Mouse (Mus musculus) heart, postnatal 0 days (tissue): Measurements from ENCODE around the gene Tgfbr3. TPM values are rescaled to one million over a fixed set of nuclear protein-coding genes. Genes with fewer than 3 reads are reported as not detected.

Source experiments
- ATAC-seq: fragments of 200-750 bp; cut with Nextera tagmentation; 2 replicates; pipeline ENCODE4 v1.8.0; 2017; ENCODE audit warnings: low read depth, moderate number of reproducible peaks, moderate library complexity; ENCODE audit not compliant: insufficient read depth
- DNase-seq: peaks from one replicate; pipeline ENCODE4 v3.0.0-alpha.2; 2016; ENCODE audit warnings: low spot score
- H3K27ac ChIP-seq: fragments of 300-500 bp; sonication (generic); 2 replicates; pipeline ENCODE4 v1.5.1; 2014; ENCODE audit warnings: low read depth, mild to moderate bottlenecking
- H3K27me3 ChIP-seq: fragments of 300-500 bp; sonication (generic); 2 replicates; pipeline ENCODE4 v1.6.1; 2014; ENCODE audit warnings: low read length, mixed read lengths; ENCODE audit not compliant: control insufficient read depth, insufficient read depth
- H3K36me3 ChIP-seq: fragments of 300-500 bp; sonication (generic); replicated peaks from 2 replicates; pipeline ENCODE4 v1.6.1; 2014; ENCODE audit warnings: low read length, mixed read lengths; ENCODE audit not compliant: control insufficient read depth, insufficient read depth
- H3K4me1 ChIP-seq: fragments of 300-500 bp; sonication (generic); 2 replicates; pipeline ENCODE4 v1.6.1; 2014; ENCODE audit warnings: antibody characterized with exemption; ENCODE audit not compliant: control insufficient read depth, insufficient read depth
- H3K4me2 ChIP-seq: fragments of 300-500 bp; sonication (generic); 2 replicates; pipeline ENCODE4 v1.6.1; 2014; ENCODE audit warnings: low read depth, mild to moderate bottlenecking, low read length, moderate library complexity
- H3K4me3 ChIP-seq: fragments of 300-500 bp; sonication (generic); 2 replicates; pipeline ENCODE4 v1.5.1; 2014; ENCODE audit warnings: low read depth, low read length
- H3K9ac ChIP-seq: fragments of 300-500 bp; sonication (generic); replicated peaks from 2 replicates; pipeline ENCODE4 v1.6.1; 2014; ENCODE audit warnings: low read depth, low read length, mixed read lengths
- H3K9me3 ChIP-seq: fragments of 300-500 bp; sonication (generic); replicated peaks from 2 replicates; pipeline ENCODE4 v1.6.1; 2016; ENCODE audit warnings: low read length; ENCODE audit not compliant: control insufficient read depth
- CTCF ChIP-seq: IDR thresholded peaks from 2 replicates; pipeline ENCODE4 v1.5.1; 2016; ENCODE audit warnings: antibody characterized with exemption, control low read depth, low read depth
- EP300 ChIP-seq: IDR thresholded peaks from 2 replicates; pipeline ENCODE4 v1.6.1; 2016; ENCODE audit warnings: antibody characterized with exemption, low read depth
- WGBS: fragments of 180-500 bp; shearing (Covaris S2); extraction: QIAGEN DNeasy Blood & Tissue Kit; methylation state at CpG from one replicate; pipeline ENCODE4 v1.1.7; 2014; 5-methylcytosine and 5-hydroxymethylcytosine counted together
- polyA plus RNA-seq: library from polyadenylated mRNA; unstranded; fragments of >200 nt; fragmentation: Nextera tagmentation; extraction: Ambion mirVana; gene quantifications from 2 replicates; pipeline ENCODE4 v1.2.1, GENCODE M21; 2015
- total RNA-seq: library from RNA; depleted of rRNA; stranded (reverse); fragments of >200 nt; gene quantifications from 2 replicates; pipeline ENCODE4 v1.2.3, GENCODE M21; 2014; ENCODE audit warnings: low replicate concordance

The Tgfbr3 gene
- total and polyA plus RNA-seq, 2 experiments from 2014 or later: 11.8 to 60.6 TPM

DNA sequence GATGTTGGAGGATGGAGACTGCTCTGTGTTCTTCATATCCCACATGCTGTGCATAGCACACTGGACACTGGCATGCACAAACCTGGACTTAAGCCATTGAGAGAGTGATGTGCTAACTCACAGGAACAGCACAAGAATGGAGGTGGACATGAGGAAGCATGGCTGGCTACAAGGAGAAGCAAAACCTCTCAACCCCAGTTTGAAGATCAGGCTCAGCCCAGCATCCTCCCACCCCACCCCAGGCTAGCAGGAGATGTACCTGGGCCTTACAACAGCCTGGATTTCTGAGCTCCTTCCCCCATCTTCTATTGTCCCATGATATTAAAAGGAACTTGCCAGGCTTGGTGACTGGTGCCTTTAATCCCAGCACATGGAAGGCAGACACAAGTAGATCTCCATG lies 126.1 kb downstream of the Tgfbr3 start:
- Histone ChIP-seq H3K4me2 (no peak overlapping the region), H3K4me3 (no peak overlapping the region), H3K27me3 (no peaks in the 10 kb centered on the region), H3K9me3 (no peaks in the 10 kb centered on the region), H3K27ac (no peak overlapping the region), H3K36me3 (no peaks in the 10 kb centered on the region), H3K4me1 (peaks cover 29% of the 10 kb centered on the region), H3K9ac (no peak overlapping the region)
- DNase-seq (no peak), ATAC-seq (no peak)
- TF ChIP-seq EP300: no peak
- no peak for TF ChIP-seq CTCF

DNA sequence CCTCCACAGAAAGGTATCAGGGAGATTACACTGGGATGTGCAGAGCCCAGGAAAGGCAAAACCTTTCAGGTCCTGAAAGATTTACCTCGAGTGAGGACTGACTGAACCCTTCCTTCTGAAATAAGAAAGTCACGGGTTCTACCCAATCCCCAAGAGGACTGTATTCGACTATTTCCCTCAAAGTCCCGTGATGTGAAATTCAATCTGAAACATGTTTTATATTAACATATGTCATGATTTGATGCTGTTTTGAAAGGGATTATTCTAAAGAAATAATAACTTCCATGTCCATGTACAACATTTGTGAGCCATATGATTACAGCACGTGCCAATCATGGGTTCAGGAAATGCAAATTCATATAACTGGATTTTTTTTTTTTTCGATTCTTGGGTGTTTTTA lies 126.6 kb downstream of the Tgfbr3 start:
- TF ChIP-seq CTCF: no peak
- TF ChIP-seq EP300: no peak
- H3K27ac ChIP-seq: no peak overlapping the region
- H3K4me3 ChIP-seq: no peak overlapping the region
- DNase-seq: no peak
- H3K9ac ChIP-seq: no peak overlapping the region
- H3K27me3 ChIP-seq: no peaks in the 10 kb centered on the region
- 82% methylated on average over 6 of the region's 6 CpGs for WGBS
- no peak overlapping the region for H3K4me2 ChIP-seq
- H3K36me3 ChIP-seq: no peaks in the 10 kb centered on the region
- H3K9me3 ChIP-seq: no peaks in the 10 kb centered on the region
- no peak for ATAC-seq
- H3K4me1 ChIP-seq: peaks cover 27% of the 10 kb centered on the region

DNA sequence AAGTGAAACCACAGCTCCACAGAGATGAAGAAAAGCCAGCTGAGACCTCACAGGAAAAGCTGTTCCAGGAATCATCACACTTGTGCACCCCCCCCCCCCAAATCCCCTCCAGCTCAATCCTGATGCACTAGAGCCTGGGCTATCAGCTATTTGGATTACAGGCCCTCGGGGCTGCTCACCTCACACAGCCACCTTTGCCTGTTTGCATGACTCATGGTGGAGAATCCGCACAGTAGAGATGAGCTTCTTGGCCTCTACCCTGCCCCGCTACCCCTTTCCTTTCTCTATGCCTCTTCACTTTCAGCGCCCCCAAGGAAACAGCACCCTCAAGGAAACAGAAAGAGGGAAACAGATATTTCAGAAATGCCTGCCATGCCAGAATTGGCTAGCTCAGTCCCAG lies 127.1 kb downstream of the Tgfbr3 start:
- no peak for DNase-seq
- Histone ChIP-seq H3K4me1 (peaks cover 27% of the 10 kb centered on the region), H3K9me3 (no peaks in the 10 kb centered on the region), H3K4me3 (no peak overlapping the region), H3K9ac (no peak overlapping the region), H3K27me3 (no peaks in the 10 kb centered on the region), H3K36me3 (no peaks in the 10 kb centered on the region), H3K27ac (no peak overlapping the region), H3K4me2 (no peak overlapping the region)
- no peak for ATAC-seq
- no peak for TF ChIP-seq EP300
- no peak for TF ChIP-seq CTCF
- 81% methylated on average over 4 of the region's 4 CpGs for WGBS

DNA sequence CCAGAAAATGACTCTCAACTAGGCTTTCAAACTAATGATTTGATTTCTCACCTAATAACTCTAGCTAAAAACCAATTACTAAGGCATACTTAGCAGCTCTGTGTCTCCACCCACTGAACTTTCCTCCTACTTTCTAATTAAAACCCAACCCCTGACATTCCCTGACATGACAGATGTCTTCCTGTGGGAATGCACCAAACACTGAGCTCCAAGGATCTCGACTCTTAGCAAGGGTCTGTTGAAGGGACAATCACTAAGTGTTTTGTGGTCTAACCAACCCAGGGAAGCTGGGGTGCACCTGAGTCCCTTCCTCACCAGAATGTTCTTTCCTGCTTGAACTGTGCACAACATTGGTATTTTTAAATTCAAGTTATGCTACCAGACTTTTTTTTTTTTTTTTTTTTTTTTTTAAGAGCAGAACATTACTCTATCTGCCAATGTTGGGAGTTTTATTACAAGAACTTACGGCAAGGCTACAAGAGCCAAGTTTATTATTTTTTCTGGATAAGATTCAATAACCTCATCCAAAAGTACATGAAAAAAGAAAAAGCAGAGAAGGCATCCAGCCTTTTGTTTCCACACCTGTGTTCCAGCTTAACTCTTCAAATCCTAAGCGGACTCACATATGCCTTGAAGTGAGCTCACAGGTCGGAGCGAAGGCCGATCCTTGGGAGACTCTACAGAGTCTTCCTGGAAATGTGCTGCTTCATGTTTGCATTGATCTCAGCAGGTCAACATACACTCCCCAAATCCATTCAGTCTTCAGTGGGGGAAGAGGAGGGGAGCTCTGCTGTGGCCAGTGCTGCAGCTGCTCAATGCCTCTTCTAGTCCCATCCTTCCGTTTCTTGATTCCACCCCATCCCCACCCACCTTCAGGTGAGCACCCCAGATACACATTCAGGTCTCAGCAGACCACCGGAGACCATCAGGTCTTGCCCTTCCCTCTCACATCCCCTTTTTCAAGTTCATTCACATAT lies 129.2 kb downstream of the Tgfbr3 start:
- H3K4me2 ChIP-seq: no peak overlapping the region
- no peaks in the 10 kb centered on the region for H3K27me3 ChIP-seq
- 77% methylated on average over 8 of the region's 8 CpGs for WGBS
- no peak overlapping the region for H3K9ac ChIP-seq
- H3K9me3 ChIP-seq: no peaks in the 10 kb centered on the region
- ATAC-seq (no peak), DNase-seq (no peak)
- no peak for TF ChIP-seq EP300
- no peak for TF ChIP-seq CTCF
- no peak overlapping the region for H3K27ac ChIP-seq
- no peaks in the 10 kb centered on the region for H3K36me3 ChIP-seq
- peaks cover 8% of the 10 kb centered on the region; the same call in 1 of the 2 replicates for H3K4me1 ChIP-seq
- H3K4me3 ChIP-seq: no peak overlapping the region

DNA sequence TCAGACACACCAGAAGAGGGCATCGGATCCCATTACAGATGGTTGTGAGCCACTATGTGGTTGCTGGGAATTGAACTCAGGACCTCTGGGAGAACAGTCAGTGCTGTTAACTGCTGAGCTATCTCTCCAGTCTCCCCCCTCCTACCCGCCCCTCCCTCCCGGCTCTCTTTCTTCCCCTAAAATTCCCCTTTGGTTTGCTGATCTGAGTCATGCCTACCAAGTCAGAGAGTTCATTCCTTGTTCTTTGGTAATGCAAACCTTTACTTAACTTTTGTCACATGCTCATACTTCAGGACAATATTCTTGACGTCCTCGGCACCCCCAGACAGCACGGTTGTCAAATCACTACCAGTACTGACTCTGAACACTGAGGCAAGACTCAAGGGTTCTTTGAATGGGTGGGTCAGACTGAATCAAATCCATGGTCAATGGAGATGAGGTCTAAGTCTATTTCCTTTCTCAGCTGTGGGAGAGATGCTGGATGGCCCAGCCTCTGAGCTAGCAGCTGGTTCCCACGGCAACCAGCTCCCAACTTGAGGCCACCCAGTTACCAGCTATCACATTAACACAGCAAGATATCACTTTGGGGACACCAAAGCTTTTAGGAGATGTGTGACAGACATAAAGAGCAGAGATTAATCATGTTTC lies 130.8 kb downstream of the Tgfbr3 start:
- Histone ChIP-seq H3K27me3 (no peaks in the 10 kb centered on the region), H3K9ac (no peak overlapping the region), H3K27ac (no peak overlapping the region), H3K4me1 (no peaks in the 10 kb centered on the region; the same call in 1 of the 2 replicates), H3K4me2 (no peak overlapping the region), H3K36me3 (peaks cover 5% of the 10 kb centered on the region; the same call in 1 of the 2 replicates), H3K4me3 (no peak overlapping the region), H3K9me3 (no peaks in the 10 kb centered on the region)
- DNase-seq (no peak), ATAC-seq (no peak)
- WGBS: 92% methylated on average over 7 of the region's 7 CpGs
- TF ChIP-seq CTCF: no peak
- TF ChIP-seq EP300: no peak
